9 mouse cellular contexts compared by ENCODE assay signal in genomic region chr7:98276263-98276662, GRCm38 (mm10).
DNase-seq lines count a peak whose midpoint lies in the region.
"Had no signal": no experiment of that assay in that cellular context is flagged by ENCODE, and none has a peak within 500 bp of the region (broad histone marks: within the 10 kb centered on the region; RNA-seq: fewer than 3 reads in every experiment).

No protein-coding gene starts in this region.

- DNase-seq in kidney, adult 9 months: peak; percentile 11
- no peak for DNase-seq in kidney, adult 11 months
- peak; percentile 11 for DNase-seq in 3T3-L1 (ENCODE audit: low read depth, low spot score)
- peak; percentile 4 for DNase-seq in CD4-positive helper T cell, adult 2 months (ENCODE audit: low read depth, low spot score)
- peak; percentile 3 for DNase-seq in lung, postnatal 10 days
- DNase-seq in cerebellum, adult 11 months: no peak
- DNase-seq in right cerebral cortex, postnatal 10 days (ENCODE audit: low spot score in 2 of 2): no peak
- DNase-seq: cerebellum, postnatal 14 days; thymus, postnatal 14 days had no signal

Comparison
In these comparisons a context has a peak if more than half of its experiments do, and no peak if none do; other contexts are left out.
1. DNase-seq: peak in kidney, adult 9 months (single experiment), 3T3-L1 (single experiment), CD4-positive helper T cell, adult 2 months (single experiment) and lung, postnatal 10 days (single experiment); none in kidney, adult 11 months (single experiment), cerebellum, adult 11 months (single experiment) and right cerebral cortex, postnatal 10 days (0 of 2).